8 mouse cellular contexts compared by ENCODE assay signal in the genomic region with DNA sequence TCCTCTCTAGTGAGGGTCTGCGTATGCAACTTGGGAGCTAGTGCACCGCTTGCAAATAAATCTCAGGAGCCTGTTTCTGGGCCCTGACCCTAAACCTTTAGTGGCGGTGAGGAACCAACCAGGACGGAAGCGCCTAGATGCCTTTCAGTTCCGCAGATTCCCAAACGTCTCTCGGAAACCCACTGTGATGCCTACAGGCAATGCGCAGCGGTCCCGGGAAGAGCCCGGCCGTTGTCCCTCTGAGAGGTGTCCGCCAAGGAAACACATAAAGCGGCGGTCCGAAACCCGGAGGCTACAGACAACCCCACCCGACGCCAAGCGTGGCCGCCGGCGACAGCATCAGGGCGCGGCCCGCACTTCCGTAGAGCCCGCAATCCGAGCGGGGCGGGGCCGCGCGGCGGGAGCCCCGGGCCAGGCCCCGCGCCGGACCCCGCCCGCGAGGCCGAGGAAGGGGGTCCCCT. TPM values are rescaled to one million over a fixed set of nuclear protein-coding genes. Genes with fewer than 3 reads are reported as not detected.
A peak's percentile ranks its signal among the peaks of the same experiment; 100 is the strongest.
DNase-seq lines count a peak whose midpoint lies in the region; ATAC-seq and TF ChIP-seq lines count a peak whose summit lies in the region.

No protein-coding gene starts in this region.

- peaks cover 26% of the 10 kb centered on the region for H3K4me1 ChIP-seq in heart, embryonic 15.5 days (replicated peaks)
- H3K4me1 ChIP-seq in small intestine, adult 2 months (ENCODE audit: control insufficient read depth, insufficient read depth, insufficient read length, low read length) = peaks cover 38% of the 10 kb centered on the region

- peak; percentile 29 to 46 for DNase-seq in right cerebral cortex, adult 2 months (ENCODE audit: low spot score in 2 of 2)
- no peak for DNase-seq in right cerebral cortex, adult 18-20 months
- peak; percentile 47 for DNase-seq in embryo, embryonic 10.5 days (ENCODE audit: low spot score)
- DNase-seq in kidney, postnatal 25 days = peak; percentile 36 to 53
- peak; percentile 58 for DNase-seq in lung, postnatal 36 days
- no peak for DNase-seq in ovary, postnatal 10 days (ENCODE audit: low spot score)

- TF ChIP-seq CTCF in small intestine, adult 2 months (IDR thresholded peaks at IDR 0.05; ENCODE audit: extremely low read depth, insufficient read length, insufficient replicate concordance, low read depth, low read length) = no peak

- peak overlapping the region; percentile 93 for H3K4me2 ChIP-seq in heart, embryonic 15.5 days

- H3K9me3 ChIP-seq in heart, embryonic 15.5 days (replicated peaks) = no peaks in the 10 kb centered on the region

- no peaks in the 10 kb centered on the region for H3K27me3 ChIP-seq in heart, embryonic 15.5 days
- H3K27me3 ChIP-seq in small intestine, adult 2 months (ENCODE audit: control insufficient read depth, insufficient read depth, low read length) = no peaks in the 10 kb centered on the region

- peak overlapping the region; percentile 71 for H3K4me3 ChIP-seq in heart, embryonic 15.5 days
- H3K4me3 ChIP-seq in small intestine, adult 2 months (ENCODE audit: low read depth, low read length) = peak overlapping the region; percentile 81

- H3K36me3 ChIP-seq in heart, embryonic 15.5 days = peaks cover 41% of the 10 kb centered on the region
- peaks cover 31% of the 10 kb centered on the region for H3K36me3 ChIP-seq in small intestine, adult 2 months (ENCODE audit: control insufficient read depth, insufficient read depth, low read length)

- whole genome bisulfite sequencing in heart, embryonic 15.5 days = under 1% methylated on average over 43 of the region's 44 CpGs
- under 1% methylated on average over 44 of the region's 44 CpGs for WGBS in small intestine, adult 2 months

- peak; percentile 66 for ATAC-seq in heart, embryonic 15.5 days (replicated peaks; ENCODE audit: insufficient number of reproducible peaks, insufficient read depth, low FRiP score, low read depth)

- peak overlapping the region; percentile 89 for H3K9ac ChIP-seq in heart, embryonic 15.5 days

- peak overlapping the region; percentile 91 for H3K27ac ChIP-seq in heart, embryonic 15.5 days
- H3K27ac ChIP-seq in small intestine, adult 2 months (ENCODE audit: insufficient read depth, low read depth, low read length) = peak overlapping the region; percentile 73

- no peak for TF ChIP-seq POLR2A in small intestine, adult 2 months (IDR thresholded peaks at IDR 0.05; ENCODE audit: low read depth, low read length)

RNA-seq across cellular contexts. Expression of a gene that starts 0.5 kb away (rescaled TPM):
- polyA plus RNA-seq in heart, embryonic 15.5 days (2015; fragmentation: Nextera tagmentation; extraction: Ambion mirVana) = 345 and 458 TPM in 2 replicates
- polyA plus RNA-seq in small intestine, adult 2 months (2012; rRNA removed) = 489 and 1,022 TPM in 2 replicates

RNA-seq across cellular contexts. Expression of a gene that starts 7.8 kb away (rescaled TPM):
- polyA plus RNA-seq in heart, embryonic 15.5 days (2015; fragmentation: Nextera tagmentation; extraction: Ambion mirVana) = 357 and 484 TPM in 2 replicates
- polyA plus RNA-seq in small intestine, adult 2 months (2012; rRNA removed) = 442 and 705 TPM in 2 replicates

RNA-seq across cellular contexts. Expression of a gene that starts 17.3 kb away (rescaled TPM):
- 238 and 262 TPM in 2 replicates for polyA plus RNA-seq in heart, embryonic 15.5 days (2015; fragmentation: Nextera tagmentation; extraction: Ambion mirVana)
- 12.0 and 24.0 TPM in 2 replicates for polyA plus RNA-seq in small intestine, adult 2 months (2012; rRNA removed)

RNA-seq across cellular contexts. Expression of a gene that starts 17.3 kb away (rescaled TPM):
- polyA plus RNA-seq in heart, embryonic 15.5 days (2015; fragmentation: Nextera tagmentation; extraction: Ambion mirVana) = 175 and 182 TPM in 2 replicates
- 46.4 and 97.9 TPM in 2 replicates for polyA plus RNA-seq in small intestine, adult 2 months (2012; rRNA removed)

RNA-seq across cellular contexts. Expression of a gene that starts 27.4 kb away (rescaled TPM):
- 11.7 and 13.0 TPM in 2 replicates for polyA plus RNA-seq in heart, embryonic 15.5 days (2015; fragmentation: Nextera tagmentation; extraction: Ambion mirVana)
- polyA plus RNA-seq in small intestine, adult 2 months (2012; rRNA removed) = 0.98 and 7.2 TPM in 2 replicates

Comparison
In these comparisons a context has a peak if more than half of its experiments do, and no peak if none do; other contexts are left out.
1. DNase-seq: peak in right cerebral cortex, adult 2 months (2 of 2), embryo, embryonic 10.5 days (single experiment), kidney, postnatal 25 days (2 of 2) and lung, postnatal 36 days (single experiment); none in right cerebral cortex, adult 18-20 months (single experiment) and ovary, postnatal 10 days (single experiment).